Mouse (Mus musculus) lung, postnatal 36 days (tissue): ENCODE results near the gene Aup1.

Experiments
- DNase-seq: peaks from one replicate; pipeline ENCODE4 v3.0.0; 2022; ENCODE audit warnings: mixed read lengths

Aup1 gene

DNA sequence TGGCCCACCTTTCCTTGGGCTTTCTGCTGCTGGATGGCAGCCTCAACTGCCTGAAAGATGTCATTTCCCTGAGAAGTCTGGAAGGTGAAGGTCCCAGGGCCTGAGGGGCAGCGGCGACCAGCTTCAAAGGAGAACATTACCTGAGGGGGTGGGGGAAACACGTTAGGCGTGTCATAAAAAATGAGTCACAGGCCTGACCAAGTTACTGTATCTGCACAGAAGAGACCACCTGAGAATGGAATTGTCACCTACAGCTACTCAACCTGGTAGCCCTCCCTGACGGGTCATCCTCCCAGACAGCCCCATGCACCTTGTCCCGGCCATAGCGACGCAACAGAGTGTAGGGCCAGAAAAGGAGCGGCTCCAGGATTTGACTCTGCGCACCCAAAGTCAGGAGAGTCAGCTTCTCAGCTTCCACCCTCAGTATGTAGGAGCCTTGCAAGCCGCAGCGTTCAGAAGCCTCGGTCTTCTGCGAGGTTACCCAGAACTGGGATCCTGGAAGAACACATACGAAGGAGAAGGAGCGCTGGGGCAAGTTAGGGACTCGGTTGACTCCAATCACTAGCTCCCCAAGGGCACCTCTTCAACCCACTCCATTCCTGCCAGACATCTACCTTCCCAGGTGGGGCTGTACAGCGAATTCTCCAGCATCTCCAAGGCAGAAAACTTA is 22.3 kb upstream of the Aup1 start:
- DNase-seq, result no peak

DNA sequence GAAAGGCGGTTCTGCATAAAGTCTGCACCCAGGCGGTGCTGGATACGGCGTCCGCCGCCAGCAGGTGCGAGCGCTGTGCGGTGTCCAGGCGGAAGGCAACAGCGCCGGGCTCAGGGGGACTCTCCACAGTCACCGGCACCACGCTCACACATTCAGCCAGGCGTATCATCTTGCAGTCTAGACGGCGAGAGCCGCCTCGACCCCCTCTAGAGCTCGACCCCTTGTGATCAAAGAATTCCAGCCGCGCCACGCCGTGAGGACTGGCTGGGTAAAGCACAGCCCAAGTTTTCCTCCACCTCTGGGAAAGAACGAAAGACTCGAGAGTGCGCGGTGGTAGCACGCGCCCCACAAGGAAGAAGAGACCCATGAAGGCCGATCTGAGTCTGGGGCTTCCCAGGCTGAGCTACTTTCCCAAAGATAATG is 21.5 kb upstream of the Aup1 start:
- peak; percentile 53 for DNase-seq

DNA sequence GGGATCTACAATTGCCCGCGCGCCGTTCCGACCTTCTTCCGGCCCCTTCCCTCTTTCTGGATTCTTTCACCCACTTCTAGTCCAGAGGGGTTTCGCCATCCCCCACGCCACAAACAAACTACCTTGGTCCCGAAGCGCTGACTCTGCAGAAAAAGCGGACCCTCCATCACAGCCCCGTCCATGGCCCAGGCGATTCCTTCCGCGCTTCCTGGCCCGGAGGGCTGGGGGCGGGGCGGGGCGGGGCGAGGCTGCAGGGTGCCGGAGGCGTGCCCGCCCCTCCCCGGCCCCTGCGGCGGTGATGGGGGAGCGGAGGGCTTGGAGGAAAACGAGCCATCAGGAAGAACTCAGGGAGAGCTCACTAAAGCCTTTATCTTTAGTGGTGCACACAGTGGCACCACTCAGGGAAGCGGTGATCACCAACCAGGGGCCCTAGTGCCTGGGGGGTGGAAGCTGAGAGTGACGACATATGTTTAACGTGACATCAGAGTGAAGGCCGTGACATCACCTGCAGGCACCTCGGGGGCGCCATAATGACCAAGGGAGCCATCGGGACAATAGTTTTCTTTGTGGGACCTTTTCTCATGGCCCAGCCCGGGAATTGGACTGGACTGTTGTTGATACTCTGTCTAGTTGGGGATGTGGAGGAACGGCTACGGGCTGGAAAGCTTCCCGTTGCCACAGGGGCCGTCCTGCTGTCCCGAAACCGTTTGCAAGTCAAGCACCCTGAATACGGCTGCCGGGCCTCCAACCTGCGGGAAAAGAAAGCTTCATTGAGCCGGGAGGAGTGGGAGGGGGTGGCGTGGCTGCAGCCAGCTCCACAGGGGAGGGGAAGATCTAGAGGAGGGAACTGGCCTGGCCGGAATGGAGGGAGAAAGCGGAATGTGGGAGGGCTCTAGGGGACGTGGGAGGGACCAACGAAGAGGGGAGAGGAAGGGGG is 20.8 kb upstream of the Aup1 start, which contains the start of the genes Dok1 and Loxl3:
Dok1 (minus strand) TSS at position 223 of the 937 bp plus-strand sequence.
Loxl3 (plus strand) TSS at position 925 of the 937 bp plus-strand sequence.
- DNase-seq, result peak; percentile 74

DNA sequence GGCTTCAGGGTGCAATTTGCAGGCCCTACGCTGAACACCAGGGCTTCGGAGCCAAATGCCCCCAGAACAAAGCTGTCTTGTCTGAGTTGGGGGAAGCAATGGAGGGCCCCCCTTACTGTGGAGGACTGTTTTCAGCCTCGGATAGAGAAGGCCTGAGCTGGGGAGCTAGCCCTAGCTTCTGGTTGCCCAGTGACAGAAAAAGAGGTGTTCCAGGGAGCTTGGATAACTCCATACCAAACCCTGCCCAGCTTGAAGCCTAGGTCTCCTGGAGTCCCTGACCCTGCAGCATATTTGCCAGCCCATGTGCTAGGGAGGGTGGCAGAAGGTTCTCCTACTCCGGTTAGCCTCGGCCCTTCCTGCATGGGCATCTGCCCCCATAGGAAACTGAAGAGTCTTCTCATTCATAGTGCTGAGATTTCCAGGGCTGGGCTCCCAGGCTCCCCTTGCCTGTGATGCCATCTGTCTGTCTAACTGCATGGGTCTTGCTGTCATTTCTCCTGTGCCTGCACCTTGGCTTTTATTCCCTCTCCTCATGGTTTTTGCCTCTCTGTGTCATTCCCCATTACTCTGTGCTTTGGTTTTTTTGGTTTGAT is 19.8 kb upstream of the Aup1 start:
- no peak for DNase-seq

DNA sequence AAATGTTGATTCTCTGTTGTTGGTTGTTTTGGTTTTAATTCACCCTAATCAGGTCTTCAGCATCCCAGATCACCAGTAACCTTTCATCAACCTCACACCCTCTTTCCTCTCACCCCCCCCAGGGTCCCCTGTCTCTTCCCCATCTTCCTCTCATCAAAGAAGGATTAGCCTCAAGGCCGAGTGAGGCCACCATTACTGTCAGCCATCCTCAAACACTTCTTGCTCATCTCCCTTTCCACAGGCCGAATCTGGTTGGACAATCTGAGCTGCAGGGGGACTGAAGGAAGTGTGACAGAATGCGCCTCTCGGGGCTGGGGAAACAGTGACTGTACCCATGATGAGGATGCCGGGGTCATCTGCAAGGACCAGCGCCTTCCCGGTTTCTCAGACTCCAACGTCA is 17.1 kb upstream of the Aup1 start:
- no peak for DNase-seq

DNA sequence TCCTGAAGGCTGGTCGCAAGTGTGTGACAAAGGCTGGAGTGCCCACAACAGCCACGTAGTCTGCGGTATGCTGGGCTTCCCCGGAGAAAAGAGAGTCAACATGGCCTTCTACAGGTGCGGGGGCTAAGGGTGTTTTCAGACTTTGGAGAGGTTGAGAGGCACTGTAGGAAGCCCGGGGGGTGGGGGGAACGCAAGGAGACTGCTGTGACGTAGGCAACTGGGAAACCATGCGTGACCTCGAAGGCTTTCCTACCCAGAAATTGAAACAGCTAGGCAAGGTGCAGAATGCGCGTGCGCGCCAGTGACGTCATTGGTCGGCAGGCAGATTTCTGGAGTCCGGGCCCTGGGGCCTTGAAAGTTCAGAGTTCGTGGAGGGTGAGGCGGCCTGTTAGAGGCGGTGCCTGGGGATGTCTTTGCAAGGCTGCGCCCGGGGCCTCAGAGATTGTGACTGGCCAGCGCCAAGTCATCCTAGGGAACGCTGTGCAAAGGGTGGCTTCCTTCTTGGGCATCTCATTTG is 15.8 kb upstream of the Aup1 start:
- peak; percentile 97 for DNase-seq

DNA sequence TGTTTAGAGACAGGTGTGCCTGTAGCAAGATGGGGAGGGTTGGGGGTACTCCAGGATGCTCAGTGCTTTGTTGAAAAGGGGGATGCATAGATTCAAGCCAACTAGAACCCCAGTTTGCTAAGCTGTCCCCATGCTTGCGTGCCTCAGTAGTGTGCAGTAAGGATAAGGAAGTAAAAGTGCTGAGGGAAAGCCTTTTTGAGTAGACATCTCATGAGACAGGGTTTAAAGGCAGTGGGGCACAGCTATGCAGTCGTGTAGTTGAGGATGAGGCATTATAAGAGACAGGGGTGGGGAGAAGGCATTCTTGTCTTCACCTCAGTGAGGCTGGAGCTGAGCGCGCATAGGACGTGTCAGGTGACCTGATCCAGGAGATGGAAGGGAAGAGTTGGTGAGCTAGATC is 13.7 kb upstream of the Aup1 start:
- DNase-seq, result no peak

DNA sequence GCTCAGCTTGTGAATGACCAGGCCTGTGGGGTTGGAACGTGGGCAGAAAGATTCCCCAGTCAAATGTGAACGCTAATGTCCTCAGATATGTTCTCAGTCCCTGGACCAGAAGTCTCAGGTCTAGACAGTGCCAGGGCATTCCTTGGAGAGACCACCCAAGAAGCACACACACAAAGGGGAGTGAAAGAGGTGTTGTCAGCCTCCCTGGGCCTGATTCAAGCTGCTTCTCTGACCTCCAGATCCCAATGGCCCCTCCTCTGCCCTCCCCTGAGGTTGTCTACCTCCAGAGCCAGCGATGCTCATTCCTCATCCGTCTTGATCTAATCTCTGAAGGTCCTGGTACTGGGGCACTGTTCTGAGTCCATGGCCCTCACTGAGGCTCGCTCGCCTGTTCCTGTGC is 10.8 kb upstream of the Aup1 start:
- DNase-seq, result no peak

DNA sequence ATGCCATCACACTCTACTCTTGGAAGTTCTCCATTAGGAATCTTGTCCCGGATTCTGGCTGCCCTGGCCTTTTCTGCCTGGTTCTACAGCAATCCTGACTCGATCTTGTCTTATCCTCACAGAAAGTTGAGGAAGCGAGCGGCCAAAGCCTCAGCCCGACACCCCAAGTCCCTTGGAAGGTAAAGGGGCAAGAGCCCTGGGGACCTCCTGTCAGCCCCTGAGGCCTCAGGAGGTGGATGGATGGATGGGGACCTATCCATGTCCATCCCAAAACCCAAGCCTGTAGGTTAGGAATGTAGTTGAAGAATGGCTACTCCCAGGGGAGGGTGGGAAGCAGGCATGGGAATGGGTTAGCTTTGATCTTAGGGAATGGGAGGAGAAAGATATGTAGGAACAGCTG is 10.3 kb upstream of the Aup1 start:
- no peak for DNase-seq

DNA sequence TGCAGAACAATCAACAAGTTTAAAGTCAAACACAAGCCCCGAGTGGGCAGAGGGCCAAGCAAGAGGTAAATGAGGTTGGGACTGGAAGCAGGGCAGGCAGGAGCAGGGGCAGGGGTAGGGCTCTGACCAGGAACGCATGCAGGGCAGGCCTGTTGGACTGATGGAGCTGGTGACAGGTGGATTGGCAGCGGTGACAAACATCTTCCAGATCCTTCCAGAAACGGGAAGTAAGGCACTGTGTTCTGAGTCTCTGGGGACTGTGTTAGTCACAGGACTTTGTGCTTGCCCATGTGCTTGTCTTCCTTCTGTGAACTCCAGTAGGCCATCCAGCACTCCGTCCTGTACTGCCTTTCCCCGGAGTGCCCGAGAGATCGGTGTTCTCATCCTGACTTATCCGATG is 9.6 kb upstream of the Aup1 start:
- DNase-seq, result peak; percentile 22

DNA sequence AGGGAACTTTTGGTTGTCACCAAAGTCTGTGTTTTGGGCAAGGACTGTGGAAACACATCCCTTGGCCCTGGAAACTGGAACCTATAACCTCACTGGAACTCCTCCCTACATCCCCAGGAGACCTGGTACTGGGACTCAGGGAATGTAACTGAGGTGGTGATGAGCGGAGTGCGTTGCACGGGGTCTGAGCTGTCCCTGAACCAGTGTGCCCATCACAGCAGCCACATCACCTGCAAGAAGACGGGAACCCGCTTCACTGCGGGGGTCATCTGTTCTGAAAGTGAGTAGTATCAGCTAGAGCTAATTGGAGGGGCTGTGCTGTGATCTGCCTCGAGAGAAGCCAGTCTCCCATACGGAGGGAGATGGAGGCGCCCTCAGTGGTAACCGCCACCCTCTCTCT is 5.0 kb upstream of the Aup1 start:
- DNase-seq, result no peak

DNA sequence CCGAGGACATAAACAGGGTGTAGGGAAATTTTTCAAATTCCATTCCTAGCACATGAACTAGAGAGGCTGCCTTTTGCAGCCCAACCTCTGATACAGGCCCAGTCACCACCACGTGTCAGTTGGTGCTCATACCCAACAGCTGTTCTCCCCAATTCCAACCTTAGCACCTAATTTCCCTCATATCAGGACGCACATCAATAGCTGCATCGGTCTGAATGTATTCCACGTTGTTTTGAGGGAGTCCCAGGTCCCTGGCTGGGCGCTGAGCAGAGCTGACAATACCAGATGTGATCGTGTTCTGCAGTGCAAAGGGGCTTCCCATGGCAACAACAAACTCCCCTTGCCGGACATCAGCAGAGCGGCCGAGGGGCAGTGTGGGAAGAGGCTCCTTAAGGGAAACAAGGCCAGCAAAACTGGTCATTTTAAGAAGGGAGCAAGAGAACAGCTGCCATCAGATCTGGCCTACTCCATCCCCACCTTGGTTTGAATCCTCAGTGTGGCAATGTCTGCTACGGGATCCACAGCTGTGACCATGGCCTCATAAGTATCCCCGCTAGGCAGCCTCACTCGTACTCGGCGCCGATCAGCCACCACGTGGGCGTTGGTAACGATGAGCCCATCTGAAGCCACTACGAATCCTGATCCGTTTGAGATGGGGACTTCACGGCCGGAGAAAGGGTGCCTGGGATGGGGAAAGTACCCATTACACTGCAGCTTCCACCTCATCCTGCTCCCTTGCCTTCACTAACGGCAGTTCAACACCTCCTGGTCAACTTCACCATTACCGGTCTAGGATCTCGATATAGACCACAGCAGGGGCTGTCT is 973 bp upstream of the Aup1 start:
- peak; percentile 41 for DNase-seq

DNA sequence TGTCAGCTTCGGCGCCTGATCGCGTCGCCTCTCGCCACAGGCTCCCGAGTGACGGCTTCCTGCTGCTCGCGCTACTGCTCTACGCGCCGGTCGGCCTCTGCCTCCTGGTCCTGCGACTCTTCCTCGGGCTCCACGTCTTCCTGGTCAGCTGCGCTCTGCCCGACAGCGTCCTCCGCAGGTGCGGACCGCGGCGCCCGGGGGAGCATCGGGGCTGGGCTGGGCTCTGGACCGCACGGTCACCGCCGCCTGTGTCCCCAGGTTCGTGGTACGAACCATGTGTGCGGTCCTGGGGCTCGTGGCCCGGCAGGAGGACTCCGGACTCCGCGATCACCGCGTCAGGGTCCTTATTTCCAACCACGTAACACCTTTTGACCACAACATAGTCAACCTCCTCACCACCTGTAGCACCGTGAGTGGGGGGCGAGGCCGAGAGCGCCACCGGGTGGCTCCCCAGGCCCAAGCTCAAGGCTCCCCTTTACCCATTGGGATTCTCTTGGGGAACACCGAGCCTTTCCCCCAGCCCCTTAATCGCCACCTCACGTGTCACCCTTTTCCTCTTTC is 630 bp downstream of the Aup1 start, which contains the start of gene Htra2:
Htra2 (minus strand) TSS at position 403 of the 561 bp plus-strand sequence.
- peak; percentile 43 for DNase-seq

DNA sequence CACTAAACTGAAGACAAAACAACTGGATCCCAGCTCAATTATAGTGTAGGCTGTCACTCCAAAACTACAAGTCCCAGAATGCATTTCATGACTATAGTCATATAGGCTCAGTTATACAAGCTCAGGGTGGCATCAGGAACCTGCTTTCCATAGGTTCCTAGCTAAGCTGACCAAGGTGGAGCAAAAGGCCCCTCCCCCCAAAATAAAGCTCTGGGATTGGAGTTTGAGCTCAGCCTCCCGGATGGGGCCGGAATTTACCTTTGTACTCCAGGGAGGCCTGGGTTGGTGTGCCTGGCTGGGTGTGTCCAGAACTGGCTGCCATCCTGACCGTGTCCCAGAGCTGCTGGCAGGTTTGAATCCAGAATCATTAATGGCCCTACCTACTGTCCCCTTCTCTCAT is 3.5 kb downstream of the Aup1 start, which contains the start of gene Dqx1:
Dqx1 (plus strand) TSS at position 55 of the 400 bp plus-strand sequence.
- peak; percentile 54 for DNase-seq

DNA sequence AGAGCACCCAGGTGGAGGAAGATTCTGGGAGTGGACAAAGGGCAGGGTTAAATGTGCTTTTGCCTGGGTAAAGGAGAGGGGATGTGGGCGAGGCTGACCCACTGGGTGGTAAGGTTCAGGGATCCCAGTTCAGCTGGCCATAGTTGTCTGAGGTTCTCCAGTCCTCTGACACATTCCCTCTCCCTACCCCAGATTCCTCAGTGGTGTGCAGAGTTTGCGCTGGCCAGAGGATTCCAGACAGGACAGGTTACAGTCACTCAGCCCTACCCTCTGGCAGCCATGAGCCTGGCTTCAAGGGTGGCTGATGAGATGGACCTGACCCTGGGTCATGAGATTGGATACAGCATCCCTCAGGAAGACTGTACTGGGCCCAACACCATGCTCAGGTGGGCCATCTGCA is 4.4 kb downstream of the Aup1 start:
- no peak for DNase-seq

DNA sequence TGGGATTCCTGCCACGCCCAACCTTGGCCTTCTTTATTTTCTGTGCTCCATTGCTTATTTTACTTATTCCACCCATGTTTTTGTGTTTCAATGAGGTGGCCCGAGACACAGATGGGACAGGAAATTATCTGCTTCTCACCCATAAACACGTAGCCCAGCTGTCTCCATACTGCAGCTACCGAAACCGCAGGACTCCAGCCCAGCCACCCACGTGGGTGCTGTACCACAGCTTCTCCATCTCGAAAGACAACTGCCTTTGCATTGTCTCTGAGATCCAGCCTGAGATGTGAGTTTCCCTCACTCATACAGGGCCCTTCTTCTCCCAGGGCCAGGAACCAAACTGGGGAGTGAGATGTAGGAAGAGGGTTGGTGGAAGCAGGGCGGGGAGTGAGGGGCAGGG is 11.7 kb downstream of the Aup1 start:
- no peak for DNase-seq

DNA sequence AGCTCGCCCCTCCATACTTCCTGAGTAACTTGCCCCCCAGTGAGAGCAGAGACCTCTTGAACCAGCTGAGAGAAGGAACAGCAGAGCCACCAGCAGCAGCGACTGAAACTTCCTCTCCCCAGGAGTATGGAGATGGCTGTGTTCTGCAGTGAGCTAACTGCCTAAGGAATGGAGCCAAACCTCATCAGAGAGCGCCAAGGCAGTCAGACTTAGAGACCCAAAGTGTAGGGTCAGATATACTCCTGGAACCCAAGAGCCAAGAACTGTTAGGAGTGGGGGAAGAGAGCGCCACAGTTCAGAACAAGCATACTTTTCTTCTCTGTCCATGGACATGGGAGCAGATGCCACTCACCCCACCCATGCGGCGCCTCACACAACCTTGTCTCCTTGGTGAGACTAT is 12.1 kb downstream of the Aup1 start:
- no peak for DNase-seq

DNA sequence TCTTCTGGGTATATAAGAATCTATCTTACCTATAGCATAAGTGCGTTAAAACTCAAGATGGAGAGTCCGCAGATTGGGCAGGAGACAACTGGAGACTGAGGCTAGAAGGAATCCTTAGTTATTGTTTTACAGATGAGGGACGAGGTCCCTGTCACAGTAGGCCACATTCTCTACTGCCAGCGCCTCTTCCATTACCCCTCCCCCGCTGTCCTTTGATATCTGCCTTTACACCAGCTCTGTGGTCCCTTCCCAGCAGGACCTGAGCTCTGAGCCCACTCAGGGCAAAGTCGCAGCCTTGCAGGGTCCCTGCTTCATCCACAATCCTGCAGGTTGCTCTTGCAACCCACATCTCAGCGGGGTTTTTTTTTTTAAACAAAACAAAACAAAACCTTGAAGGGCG is 13.9 kb downstream of the Aup1 start:
- DNase-seq, result no peak

DNA sequence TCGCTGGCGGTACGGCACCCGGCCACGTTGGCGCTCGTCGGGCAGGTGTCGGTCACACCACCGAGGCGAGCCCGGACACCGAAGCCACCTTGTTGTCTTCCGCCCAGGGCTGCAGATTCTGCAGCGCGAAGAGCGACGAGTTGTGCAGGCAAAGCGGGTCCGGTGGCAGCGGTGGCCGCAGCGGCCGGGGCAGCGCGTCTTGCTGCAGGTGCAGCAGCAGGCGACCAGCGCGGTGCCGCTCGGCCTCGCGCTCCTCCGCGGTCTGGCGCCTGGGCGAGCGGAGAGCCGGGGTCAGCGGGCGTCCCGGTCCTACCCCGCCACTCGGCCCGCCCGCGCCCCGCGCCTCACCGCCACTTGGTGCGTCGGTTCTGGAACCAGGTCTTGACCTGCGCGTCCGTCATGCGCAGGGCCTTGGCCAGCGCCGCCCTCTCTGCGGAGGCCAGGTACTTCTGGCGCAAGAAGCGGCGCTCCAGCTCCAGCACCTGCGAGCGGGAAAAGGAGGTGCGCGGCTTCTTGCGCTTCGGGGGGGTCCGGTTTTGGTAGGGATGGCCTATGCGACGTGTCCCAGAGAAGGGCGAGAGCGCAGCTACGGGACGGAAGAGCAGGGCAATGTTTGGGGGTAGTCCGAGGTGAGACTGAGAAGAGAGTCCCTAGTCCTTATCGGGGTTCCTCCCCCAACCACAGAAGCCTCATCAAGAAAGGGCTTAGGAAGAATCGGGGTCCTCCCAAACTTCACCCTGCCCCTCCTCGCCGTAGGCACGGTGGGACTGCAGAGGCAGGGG is 14.6 kb downstream of the Aup1 start:
- DNase-seq, result no peak

DNA sequence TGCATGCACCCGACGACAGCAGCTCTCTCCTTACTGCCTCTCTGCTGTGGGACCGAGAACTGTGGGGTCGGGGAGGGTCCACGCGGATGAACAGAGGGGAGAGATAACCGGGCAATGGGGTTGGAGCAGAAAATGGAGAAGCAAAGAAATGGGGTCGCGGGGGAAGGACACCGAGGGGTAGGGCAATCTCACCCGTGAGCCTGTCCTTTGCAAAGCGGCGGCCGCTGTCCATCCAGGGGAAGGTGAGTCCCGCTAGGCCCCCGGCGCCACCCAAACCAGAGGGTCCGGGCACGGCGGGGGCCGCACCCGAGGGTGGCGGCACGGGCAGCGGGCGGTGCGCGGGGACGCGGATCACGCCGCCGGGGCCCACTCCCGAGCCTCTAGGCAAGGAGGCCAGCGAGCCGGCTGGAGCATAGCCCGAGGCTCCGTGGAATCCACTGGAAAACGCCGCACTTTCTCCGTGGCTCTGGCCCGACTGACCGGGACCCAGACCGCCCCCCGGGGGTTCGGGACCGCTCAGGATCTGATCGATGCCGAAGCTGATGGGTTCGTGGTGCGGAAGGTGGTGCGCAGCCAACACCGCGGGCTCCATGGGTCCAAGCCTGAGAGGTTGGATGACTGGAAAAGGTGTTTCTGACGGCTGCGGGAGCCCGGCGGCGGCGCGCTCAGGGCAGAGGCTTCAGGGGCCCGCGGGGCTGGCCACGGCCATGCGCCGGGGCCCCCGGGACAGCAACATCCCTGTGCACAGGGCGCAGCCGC is 15.3 kb downstream of the Aup1 start:
- no peak for DNase-seq

DNA sequence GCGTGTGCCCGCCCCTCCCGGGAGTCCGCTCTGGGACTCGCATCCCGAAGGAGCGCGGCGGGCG is 15.8 kb downstream of the Aup1 start, which contains the start of gene Tlx2:
Tlx2 (minus strand) TSS at position 47 of the 64 bp plus-strand sequence.
- no peak for DNase-seq
